Comparison of ENCODE assay signal across 8 mouse cellular contexts in genomic region chr8:126138645-126139545, GRCm38 (mm10).
DNase-seq lines count a peak whose midpoint lies in the region; ATAC-seq and TF ChIP-seq lines count a peak whose summit lies in the region.

No protein-coding gene starts in this region.

- peak overlapping the region; percentile 98 for H3K4me2 ChIP-seq in heart, embryonic 13.5 days
- peak overlapping the region; percentile 95 for H3K4me2 ChIP-seq in midbrain, embryonic 14.5 days (ENCODE audit: low read length)

- TF ChIP-seq CTCF in lung, adult 2 months (IDR thresholded peaks at IDR 0.05; ENCODE audit: insufficient read depth, low read length): no peak

- no peak for TF ChIP-seq POLR2A in lung, adult 2 months (IDR thresholded peaks at IDR 0.05; ENCODE audit: borderline replicate concordance, extremely low read depth, low read depth, low read length)

- H3K9me3 ChIP-seq in heart, embryonic 13.5 days: no peaks in the 10 kb centered on the region
- H3K9me3 ChIP-seq in midbrain, embryonic 14.5 days (ENCODE audit: control insufficient read depth, low read length): no peaks in the 10 kb centered on the region

- peak overlapping the region; percentile 70 for H3K9ac ChIP-seq in heart, embryonic 13.5 days
- peak overlapping the region; percentile 52 for H3K9ac ChIP-seq in midbrain, embryonic 14.5 days (replicated peaks; ENCODE audit: low read length)

- no peaks in the 10 kb centered on the region for H3K4me1 ChIP-seq in lung, adult 2 months (ENCODE audit: control insufficient read depth, insufficient read depth, low read length)
- H3K4me1 ChIP-seq in heart, embryonic 13.5 days: peaks cover 14% of the 10 kb centered on the region
- 0 out of 2 replicates have a peak, but pooled peaks cover 7% of the 10 kb centered on the region for H3K4me1 ChIP-seq in midbrain, embryonic 14.5 days (ENCODE audit: control insufficient read depth, insufficient read depth, low read length)

- H3K27ac ChIP-seq in heart, embryonic 13.5 days (replicated peaks): no peak overlapping the region
- no peak overlapping the region for H3K27ac ChIP-seq in midbrain, embryonic 14.5 days (replicated peaks; ENCODE audit: low read depth, low read length)

- H3K4me3 ChIP-seq in lung, adult 2 months (replicated peaks; ENCODE audit: extremely low read depth, low read depth, low read length): peak overlapping the region; percentile 58
- H3K4me3 ChIP-seq in heart, embryonic 13.5 days: peak overlapping the region; percentile 58
- H3K4me3 ChIP-seq in midbrain, embryonic 14.5 days (replicated peaks; ENCODE audit: low read depth, low read length): peak overlapping the region; percentile 55

- no peaks in the 10 kb centered on the region for H3K36me3 ChIP-seq in heart, embryonic 13.5 days
- H3K36me3 ChIP-seq in midbrain, embryonic 14.5 days (ENCODE audit: control insufficient read depth, insufficient read depth, low read length): no peaks in the 10 kb centered on the region

- ATAC-seq in heart, embryonic 13.5 days (ENCODE audit: extremely low read depth, insufficient number of reproducible peaks, low FRiP score, low TSS enrichment): no peak
- no peak; the same call in 1 of the 2 replicates for ATAC-seq in midbrain, embryonic 14.5 days (ENCODE audit: low FRiP score, low TSS enrichment)

- WGBS in lung, adult 2 months: 1% methylated on average over 95 of the region's 95 CpGs
- under 1% methylated on average over 94 of the region's 95 CpGs for WGBS in heart, embryonic 13.5 days
- under 1% methylated on average over 93 of the region's 95 CpGs for WGBS in midbrain, embryonic 14.5 days

- H3K27me3 ChIP-seq in heart, embryonic 13.5 days (replicated peaks): peaks cover 52% of the 10 kb centered on the region
- peaks cover 24% of the 10 kb centered on the region for H3K27me3 ChIP-seq in midbrain, embryonic 14.5 days (ENCODE audit: control insufficient read depth, insufficient read depth, low read length)

- DNase-seq in lung, adult 2 months: peak; percentile 34
- no peak for DNase-seq in lung, postnatal 25 days (ENCODE audit: low spot score)
- DNase-seq in cerebellum, adult 9-10 months: peak; percentile 73
- DNase-seq in kidney, postnatal 4 days: peak; percentile 54 to 65
- DNase-seq in midbrain, embryonic 14.5 days: peak; percentile 74
- no peak for DNase-seq in T-cell, adult 2 months (ENCODE audit: low spot score)
- no peak for DNase-seq in thymus, postnatal 36 days

Comparison
In these comparisons a context has a peak if more than half of its experiments do, and no peak if none do; other contexts are left out.
1. DNase-seq: peak in lung, adult 2 months (single experiment), cerebellum, adult 9-10 months (single experiment), kidney, postnatal 4 days (2 of 2) and midbrain, embryonic 14.5 days (single experiment); none in lung, postnatal 25 days (single experiment), T-cell, adult 2 months (single experiment) and thymus, postnatal 36 days (0 of 2).
2. Peak in every context shown above with its lines, with median percentiles within 50 percentile points of each other: H3K4me3 ChIP-seq.